Mouse (Mus musculus) heart, postnatal 4 days (tissue): ENCODE measurements at regions not wholly inside any gene's neighbourhood (a gene's known extent, or its start where the extent isn't known, plus 50 kb on each side); places are given as distances from the start of the nearest gene placed in this dataset.

Source experiments
- DNase-seq: peaks from one replicate; pipeline ENCODE4 v3.0.0; 2021

DNA sequence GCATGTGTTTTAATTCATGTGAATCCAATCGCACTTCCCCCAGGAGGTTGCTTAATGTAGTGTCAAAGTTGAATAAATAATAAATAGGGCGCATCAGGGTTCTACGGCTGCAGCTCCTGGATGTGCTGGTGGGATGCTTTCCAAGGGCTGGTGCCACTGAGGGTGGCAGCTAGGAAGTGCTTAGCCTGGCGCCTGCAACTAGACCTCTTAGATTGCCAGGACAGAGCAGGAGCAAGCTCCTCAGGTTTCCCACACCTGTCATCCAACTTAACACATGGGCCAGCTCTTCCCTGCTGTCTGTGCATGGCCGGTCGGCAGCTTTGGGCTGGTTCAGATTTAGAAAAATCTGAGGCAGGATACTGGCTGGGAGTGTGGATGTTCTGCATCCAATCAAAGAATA, 282.6 kb upstream of the Fam19a5 start:
- DNase-seq = no peak

DNA sequence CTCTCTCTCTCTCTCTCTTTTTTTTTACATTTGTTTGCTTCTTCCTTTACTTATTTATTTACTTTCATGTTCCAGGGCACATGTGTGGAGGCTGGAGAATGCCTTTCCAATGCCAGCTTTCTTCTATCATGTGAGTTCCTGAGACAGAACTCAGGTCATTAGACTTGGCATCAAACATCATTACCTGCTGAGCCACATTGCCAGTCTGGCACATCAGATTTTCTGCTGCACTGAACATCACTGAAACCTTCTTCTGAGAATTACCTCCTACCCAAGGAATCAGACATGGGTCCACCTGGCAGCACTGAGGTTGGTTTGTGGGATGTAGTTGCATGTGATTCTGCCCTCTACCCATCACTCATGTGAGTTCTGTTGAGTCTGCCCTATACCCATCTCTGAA, 279.2 kb upstream of the Fam19a5 start:
- DNase-seq = no peak

DNA sequence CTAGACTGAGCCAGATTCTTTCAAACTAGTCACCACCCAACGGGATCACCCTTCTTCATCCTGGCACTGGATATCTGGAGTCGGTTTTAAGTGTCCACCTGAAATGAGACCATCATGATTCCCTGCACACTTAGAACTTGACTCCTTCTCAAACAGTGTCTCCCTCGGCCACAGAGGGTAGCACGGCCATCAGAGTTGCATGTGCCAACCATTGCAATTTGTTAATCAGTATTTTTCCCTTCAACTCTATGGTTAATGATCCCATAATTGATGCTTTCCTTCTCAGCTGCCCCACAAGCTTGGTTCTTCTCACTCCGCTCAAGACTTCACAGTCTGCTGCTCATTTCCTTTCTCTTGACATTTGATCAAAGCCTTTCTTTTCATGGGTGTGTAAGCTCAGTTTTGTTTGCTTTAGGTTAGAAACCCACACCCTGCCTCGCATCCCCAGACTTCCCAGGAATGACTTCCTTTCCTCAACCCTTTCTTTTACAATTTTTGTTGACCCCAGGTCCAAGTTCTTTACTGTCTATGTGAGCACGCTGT, 253.0 kb upstream of the Fam19a5 start:
- DNase-seq = no peak

DNA sequence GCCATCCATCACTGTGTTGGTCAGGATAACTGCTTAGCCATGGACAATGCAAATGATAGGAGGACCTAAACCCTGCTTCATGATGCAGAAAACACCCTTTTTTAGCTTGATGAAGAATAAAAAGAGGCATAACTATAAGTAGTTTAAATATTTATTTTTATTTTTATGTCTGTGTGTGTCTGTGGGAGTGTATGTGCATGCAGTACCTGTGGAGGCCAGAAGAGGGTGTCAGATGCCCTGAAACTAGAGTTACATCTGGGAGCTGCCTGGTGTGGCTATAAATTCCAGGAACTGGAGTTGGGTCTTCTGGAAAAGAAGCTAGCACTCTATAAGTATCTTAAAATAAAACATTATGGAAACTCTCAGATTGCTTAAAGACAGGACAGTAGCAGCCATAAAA, 224.2 kb upstream of the Fam19a5 start:
- DNase-seq = no peak

DNA sequence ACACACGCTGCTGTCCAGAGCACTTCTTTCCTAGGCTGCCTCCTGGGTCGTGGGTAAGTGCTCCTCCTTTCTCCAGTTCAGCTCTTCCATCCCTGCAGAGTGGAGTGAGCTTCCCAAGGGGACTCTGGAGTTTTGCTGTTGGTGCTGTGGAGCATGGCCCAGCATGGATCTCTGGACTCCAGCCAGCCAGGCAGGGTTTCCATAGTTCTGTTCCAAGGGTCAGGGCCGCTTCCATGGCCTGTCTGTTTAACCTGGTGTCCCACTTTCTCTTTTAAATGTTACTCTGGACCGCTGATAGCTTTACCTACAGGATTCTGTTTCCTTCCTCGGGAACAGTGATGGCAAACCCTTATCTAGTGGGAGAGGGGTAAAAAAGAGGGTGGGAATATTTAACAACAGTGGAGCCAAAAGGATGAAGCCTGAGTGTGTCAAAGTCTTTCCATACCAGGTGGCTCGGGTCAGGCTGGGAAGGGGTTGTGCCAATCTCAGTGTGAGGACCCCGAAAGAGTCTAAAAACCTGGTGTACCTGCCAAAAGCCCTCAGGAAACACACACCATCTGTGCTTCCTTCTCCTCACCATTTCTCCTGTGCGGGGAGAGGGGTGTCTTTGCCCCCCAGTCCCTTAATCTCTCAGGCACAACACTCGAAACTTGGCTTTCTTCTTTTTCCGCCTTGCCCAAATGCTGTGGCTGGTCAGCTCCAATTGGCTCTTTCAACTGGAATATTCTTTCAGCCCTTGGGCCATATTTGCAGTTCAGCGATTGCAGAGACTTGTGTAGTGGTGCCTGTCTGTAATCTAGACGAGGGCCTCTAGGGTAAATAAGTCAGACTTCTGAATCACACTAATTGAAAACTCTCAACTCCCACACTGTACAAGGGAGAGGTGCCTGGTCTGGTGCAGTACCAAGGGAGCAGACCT, 222.8 kb upstream of the Fam19a5 start:
- DNase-seq = no peak

DNA sequence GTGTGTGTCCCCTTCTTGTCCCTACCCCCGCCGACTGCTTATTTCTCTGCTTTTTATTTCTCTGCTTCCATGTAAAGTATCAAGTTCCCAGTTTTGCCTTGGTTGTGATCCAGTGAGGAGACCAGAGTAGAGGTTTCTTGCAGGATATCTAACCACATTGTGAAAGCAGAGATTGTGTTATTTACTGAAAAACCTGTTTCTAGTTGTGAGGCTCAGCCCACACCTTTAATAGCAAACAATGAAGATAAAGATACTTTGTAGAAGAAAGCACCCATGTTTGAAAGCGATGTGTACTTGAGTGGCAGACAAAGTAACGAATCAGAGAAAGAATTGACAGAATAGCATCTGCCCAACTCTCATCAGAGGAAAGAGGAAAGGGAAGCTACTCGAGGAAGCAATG, 218.7 kb upstream of the Fam19a5 start:
- no peak for DNase-seq

DNA sequence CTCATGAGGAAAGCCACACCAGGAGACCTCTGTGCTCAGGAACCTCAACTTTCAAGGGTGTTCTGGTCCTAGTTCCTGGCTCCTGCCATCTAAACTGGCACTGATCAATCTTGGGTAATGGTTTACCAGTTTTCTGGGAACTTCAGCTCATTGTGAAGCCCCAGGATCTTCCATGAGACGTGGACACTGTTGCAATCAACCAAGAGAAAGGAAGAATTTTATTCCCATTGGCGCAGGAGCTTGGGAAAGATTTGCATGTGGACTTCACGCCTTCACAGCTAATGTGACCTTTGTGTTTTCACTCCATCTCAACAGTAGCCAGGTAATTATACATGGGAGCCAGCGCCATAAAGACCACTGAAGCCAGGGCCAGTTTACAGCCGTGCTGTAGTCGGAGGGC, 217.8 kb upstream of the Fam19a5 start:
- DNase-seq = no peak

DNA sequence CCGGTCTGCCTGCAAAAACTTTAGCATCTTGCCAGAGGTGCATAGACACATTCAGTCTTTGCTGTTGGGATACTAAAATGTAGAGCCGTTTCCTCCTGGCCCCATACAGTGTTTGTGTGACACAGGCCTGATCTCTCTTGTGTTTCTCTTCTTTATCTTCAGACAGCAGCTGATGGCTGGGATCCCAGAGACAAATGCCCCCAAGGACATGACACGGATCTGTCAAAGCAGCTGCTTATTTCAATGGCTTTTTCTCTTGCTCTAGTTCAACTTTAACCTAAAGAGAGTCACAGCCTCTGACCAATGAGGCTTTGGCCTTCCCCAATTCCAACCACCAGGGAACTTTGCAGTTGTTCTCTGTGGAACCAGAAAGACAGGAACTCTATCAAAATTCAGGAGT, 211.7 kb upstream of the Fam19a5 start:
- DNase-seq = no peak

DNA sequence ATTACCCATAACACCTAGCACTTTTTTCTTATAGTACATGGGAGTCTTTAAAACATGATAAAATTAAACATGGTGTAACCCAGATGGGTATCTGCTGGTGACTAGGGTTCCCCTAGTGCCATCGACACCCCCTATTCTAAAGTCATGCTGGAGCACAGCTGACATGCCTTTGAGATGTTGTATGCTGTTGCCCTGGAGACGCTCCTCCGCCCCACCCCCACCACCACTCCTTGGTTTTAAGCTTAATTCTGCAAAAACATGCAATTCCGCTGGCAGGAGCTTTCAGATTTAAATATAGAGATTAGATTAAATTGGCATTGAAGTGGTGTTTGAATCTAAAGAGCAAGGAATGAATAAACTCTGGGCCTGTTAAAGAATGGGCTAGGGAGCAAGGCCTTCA, 210.6 kb upstream of the Fam19a5 start:
- no peak for DNase-seq

DNA sequence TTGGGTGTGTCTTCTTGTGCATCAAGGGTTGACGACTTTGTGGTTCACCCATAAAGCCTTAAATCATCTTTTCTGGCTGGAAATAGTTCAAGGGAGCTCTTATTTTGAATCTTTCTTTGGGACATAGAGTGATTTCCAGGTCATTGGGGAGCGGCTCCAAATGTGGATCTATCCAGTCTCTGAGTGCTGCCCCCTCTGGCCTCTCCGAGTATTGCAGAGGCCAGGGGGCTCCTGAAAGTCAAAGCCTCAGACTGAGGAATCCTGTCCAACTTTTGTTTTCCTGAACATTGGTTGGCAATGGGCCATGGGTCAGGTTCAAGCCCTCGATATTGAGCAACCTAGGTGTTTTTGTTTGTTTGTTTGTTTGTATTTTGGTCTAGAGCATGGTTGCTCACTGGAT, 209.7 kb upstream of the Fam19a5 start:
- DNase-seq = peak; percentile 6

DNA sequence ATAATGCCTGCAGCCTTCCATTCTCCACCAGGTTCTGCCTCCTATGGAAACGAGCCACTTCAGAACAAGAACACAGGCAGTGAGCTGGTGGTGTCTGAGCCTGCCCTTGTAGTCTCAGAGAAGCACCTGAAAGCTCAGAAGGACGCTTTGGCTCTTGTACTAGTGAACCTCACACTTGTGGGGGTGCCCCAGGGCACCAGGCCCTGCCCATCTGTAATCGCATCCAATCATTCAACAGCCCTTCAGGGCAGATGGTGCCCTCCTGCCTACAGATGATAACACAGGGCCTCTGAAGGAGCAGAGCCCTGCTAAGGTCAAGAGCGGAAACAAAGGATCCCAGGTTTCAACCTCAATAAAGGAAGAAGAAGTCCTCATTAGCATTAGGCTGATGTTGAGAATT, 208.8 kb upstream of the Fam19a5 start:
- DNase-seq = no peak

DNA sequence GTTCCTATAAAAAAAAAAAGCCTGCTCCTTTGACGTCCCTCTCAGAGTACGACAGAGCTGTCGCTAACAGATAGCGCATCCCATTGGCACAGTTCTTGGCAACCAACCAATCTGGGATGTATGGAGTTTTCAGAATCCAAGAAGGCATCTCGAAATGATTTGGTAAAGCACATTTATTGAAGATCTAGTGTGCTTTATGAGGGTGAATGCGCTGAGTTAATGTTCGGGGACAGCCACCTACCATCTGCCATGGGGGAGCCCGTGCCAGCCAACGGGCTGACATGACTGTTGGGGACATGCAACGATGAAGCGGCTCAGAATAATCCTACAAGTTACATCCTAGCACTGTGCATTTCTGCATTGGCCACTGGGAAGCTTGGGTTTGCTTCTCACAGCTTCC, 208.4 kb upstream of the Fam19a5 start:
- no peak for DNase-seq

DNA sequence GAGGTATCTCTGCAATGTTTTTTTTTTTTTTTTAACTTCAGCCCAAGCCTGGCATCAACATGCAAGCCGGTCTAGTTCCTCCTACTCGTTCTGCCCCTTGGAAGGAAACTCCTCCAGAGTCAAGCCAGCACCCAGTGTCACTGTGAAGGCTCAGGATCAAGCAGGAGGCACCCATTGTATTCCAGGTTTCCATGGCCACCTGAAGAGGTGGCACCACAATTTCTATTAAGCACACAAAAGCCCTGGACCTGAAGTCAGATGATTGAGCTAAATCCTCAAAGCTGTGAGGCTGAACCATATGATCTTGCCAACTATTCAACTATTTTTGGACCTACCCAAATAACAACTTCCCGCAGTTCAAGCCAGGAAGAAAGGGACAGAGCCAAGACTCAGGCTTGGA, 204.2 kb upstream of the Fam19a5 start:
- DNase-seq = no peak

DNA sequence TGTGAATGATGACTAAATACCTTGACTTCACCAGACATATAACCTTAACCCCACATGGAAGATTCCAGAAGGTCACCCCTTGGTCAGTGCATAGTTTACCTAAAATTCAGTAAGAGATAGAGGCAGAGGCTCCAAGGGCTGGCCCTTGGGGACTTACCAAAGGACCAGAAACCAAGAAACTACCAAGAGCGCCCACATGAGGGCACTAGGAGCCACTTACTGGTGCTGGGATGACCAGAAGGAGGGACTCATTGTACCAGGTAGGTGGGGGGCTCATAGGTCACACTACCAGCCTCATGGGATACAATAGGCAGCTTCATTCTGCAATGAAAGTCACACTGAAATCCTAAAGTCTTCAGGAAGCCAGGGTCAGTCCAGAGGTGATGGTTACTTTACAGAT, 201.4 kb upstream of the Fam19a5 start:
- no peak for DNase-seq

DNA sequence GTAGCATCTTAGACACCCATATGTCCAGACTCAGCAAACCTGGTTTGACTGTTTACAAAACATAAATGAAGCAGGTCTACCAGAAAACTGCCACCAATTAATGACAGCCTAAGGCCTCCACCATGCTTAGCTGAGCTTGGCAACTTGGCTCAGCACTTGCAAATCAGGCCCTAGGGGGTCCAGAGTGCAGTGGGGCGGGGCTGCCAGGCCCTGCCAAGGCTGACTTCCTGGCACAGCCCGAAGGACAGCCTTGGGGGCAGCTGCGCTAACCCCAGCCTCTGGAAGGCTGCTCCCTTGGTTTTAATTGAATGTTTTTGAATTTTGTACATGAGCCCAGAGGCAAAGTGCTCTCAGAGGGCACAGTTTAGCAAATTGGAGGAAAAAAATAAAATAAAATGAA, 198.3 kb upstream of the Fam19a5 start:
- no peak for DNase-seq

DNA sequence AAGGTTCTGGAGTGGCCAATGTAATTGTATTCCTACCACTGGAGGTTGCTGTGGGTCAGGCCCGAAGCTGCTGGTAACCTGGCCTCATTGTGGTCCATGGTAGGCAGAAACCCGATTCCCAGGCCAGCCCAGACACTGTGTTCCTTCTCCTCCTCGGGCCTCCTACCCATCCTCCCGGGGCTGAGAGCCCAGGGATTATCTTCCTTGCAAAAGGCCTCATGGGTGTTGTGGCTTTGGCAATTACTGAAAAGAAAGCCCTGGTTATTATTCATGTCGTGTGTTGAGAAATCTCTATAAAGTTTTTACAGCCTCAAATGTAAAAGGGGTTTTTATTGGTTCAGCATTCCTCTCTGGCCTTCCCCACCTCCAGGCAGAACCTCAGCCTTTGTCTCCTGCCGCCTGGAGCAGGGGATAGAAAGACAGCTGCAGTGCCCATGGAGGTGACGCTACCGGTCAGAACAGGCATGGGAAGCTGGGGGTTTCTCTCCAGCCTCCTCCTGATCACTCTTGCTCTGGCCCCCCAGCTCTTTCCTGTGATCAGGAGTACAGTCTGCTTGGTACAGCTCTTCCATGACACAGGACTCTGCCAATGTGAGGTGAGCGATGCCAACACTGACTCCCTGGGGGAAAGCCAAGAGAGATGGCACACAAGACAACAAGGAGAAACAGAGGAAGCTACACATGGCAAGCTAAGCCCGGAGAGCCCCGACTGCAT, 194.4 kb upstream of the Fam19a5 start:
- no peak for DNase-seq

DNA sequence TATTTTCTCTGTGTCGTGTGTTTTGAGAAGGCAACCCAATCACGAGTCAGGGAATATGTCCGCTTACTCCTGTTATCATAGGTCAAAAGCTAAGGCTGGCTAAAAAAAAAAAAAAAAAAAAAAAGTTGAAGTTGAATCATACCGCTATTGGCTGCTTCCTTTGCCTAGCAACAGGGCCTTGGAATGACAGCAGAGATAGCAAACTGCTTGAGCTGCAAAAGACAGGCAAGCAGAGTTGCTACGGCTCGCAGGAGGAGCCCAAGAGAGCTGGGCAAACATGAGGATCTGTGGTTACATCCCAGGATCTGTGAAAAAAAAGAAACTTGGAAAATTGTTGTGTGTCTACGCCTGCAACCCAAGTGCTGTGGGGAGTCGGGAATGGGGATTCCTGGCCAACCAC, 191.3 kb upstream of the Fam19a5 start:
- DNase-seq = no peak

DNA sequence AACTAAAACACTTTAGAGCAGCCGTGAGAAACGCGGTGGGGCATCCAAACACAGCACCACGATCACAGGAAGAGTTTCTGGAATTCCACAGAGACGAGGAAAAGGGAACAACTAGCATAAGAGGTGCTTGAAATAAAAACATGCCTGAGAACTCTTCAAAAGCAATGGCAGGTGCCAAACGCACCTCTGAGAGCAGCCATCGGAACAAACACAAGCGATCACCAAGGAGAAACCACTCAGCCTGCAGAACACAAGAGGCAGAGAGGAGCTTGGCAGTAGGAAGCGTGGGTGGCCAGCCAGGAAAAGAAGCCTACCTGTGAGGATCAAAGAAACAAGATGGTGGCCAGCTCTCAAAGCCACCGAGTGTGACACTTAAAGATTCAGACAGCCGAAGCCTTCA, 190.2 kb upstream of the Fam19a5 start:
- DNase-seq = no peak

DNA sequence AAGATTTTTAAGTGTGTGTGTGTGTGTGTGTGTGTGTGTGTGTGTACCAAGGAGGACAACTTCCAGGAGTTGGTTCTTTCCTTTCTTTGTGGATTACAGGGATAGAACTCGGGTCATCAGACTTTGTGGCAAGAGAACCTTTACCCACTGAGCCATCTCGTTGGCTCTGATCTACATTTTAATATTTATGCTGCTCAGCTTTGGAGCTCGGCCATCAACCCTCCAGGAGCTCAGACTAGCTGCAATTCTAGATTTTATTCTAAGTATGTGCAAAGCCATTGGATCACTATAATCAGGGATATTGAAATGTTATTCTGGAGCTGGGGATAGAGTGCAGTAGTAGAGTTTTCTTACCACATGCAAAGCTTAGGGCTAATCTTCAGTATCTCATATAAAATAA, 183.6 kb upstream of the Fam19a5 start:
- no peak for DNase-seq

DNA sequence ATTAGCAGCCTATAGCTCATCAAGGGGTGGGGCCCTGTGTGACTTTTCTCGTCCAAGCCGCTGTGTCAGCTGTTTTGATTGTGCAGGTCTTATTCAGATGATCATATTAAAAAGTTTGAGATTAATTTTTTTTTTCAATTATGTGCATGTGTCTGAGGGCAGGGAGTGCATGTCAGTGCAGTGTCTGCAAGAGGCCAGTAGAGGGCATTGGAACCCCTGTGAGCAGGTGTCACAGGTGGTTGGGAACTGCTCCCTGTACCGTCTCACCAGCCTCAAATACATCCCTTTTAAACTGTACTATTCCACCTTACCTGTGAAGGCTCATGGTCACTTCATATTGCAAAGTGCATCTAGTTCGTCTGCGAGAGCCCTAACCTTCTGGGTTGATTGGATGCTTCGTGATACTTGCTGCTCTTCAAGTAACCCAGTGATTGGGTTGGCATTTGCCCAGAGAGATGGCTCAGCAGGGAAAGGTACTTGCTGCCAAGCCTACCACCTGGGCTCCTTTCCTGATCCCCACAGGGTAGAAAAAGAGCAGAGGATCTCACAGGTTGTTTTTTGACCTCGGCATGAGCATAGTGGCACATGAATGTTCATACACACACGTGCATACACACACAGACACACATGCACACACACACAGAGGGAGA, 178.3 kb upstream of the Fam19a5 start:
- DNase-seq = peak; percentile 7

DNA sequence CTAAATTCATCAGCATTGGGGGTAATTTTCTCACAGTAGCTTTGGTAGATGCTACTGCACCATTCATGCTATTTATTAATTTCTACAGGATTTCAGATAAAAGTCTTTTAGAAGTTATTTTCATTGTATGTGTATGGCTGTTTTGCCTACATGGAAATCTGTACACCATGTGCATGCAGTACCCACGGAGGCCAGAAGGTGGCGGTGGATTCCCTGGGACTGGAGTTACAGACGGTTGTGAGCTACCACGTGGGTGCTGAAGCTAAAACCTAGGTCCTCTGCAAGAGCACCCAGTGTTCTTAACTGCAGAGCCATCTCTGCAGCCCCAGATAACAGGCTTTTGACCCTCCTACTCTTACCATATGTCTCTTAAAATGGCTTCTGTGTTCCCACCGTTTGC, 176.7 kb upstream of the Fam19a5 start:
- DNase-seq = peak; percentile 8

DNA sequence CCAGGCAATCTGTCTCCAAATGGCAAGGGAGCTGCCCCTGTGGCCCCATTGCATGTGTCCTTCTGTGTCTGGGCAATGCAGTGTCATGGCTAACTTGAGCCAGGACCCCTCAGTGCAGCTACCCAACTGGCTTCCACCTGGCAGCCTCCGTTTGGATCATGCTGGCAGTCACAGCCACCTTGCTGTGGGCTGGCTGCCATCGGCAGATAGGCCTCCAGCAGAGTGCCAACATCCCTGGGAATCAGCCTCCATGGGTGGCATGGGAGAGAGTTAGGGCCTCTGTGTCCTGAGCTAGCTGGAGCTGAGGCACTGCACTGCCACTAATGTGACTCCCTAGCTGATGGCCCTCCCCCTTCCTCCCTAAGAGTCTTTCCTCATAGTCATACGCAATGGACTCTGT, 174.7 kb upstream of the Fam19a5 start:
- DNase-seq = no peak

DNA sequence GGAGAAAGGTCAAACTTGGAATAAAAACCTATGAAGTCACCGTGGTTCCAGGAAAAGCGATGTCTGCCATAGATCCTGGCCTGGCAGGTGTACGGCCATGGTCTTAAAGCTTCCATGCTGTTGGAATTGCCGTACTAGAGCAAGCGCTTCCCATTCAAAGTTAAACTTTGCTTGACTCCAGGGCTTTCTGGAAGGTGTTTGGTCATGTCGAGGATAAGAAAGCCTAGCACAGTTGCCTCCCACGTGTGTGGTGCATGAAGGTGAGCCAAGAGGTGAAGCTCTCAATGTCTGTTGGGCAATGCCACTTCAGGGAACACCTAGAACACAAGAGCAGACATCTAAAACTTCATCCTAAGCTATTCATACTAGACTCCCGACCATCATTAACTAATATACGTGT, 174.3 kb upstream of the Fam19a5 start:
- no peak for DNase-seq
